Mouse (Mus musculus) forebrain, embryonic 13.5 days (tissue): ENCODE results near the gene Bcr. TPM values are rescaled to one million over a fixed set of nuclear protein-coding genes. Genes with fewer than 3 reads are reported as not detected.

Experiments used
- ATAC-seq: fragments of 200-750 bp; cut with Nextera tagmentation; 2 replicates; pipeline ENCODE4 v1.8.0; 2017
- H3K27ac ChIP-seq: fragments of 300-500 bp; sonication (generic); 2 replicates; pipeline ENCODE4 v1.5.1; 2015; ENCODE audit warnings: inconsistent platforms, mild to moderate bottlenecking, moderate library complexity
- H3K27me3 ChIP-seq: fragments of 300-500 bp; sonication (generic); 2 replicates; pipeline ENCODE4 v1.6.1; 2015; ENCODE audit warnings: mild to moderate bottlenecking, inconsistent platforms
- H3K36me3 ChIP-seq: fragments of 300-500 bp; sonication (generic); 2 replicates; pipeline ENCODE4 v1.6.1; 2015; ENCODE audit warnings: mild to moderate bottlenecking, inconsistent platforms; ENCODE audit not compliant: poor library complexity, severe bottlenecking
- H3K4me1 ChIP-seq: fragments of 300-500 bp; sonication (generic); 2 replicates; pipeline ENCODE4 v1.6.1; 2015; ENCODE audit warnings: inconsistent platforms
- H3K4me2 ChIP-seq: fragments of 300-500 bp; sonication (generic); 2 replicates; pipeline ENCODE4 v1.6.1; 2015; ENCODE audit warnings: inconsistent platforms, mild to moderate bottlenecking, moderate library complexity
- H3K4me3 ChIP-seq: fragments of 300-500 bp; sonication (generic); 2 replicates; pipeline ENCODE4 v1.5.1; 2015; ENCODE audit warnings: mild to moderate bottlenecking, inconsistent platforms
- H3K9ac ChIP-seq: fragments of 300-500 bp; sonication (generic); 2 replicates; pipeline ENCODE4 v1.6.1; 2015; ENCODE audit warnings: mild to moderate bottlenecking, inconsistent platforms
- H3K9me3 ChIP-seq: fragments of 300-500 bp; sonication (generic); replicated peaks from 2 replicates; pipeline ENCODE4 v1.6.1; 2016; ENCODE audit warnings: inconsistent platforms
- WGBS: fragments of 180-500 bp; shearing (Covaris S2); methylation state at CpG from one replicate; pipeline ENCODE4 v1.1.7; 2015; 5-methylcytosine and 5-hydroxymethylcytosine counted together
- polyA plus RNA-seq: library from polyadenylated mRNA; unstranded; fragments of >200 nt; fragmentation: Nextera tagmentation; extraction: Ambion mirVana; gene quantifications from 2 replicates; pipeline ENCODE4 v1.2.1, GENCODE M21; 2015

The Bcr gene
- 11.5 and 13.5 TPM in 2 replicates for polyA plus RNA-seq

- 0% methylated on average over 26 of the region's 73 CpGs for WGBS
- Histone ChIP-seq H3K27me3 (no peaks in the 10 kb centered on the region), H3K9me3 (no peaks in the 10 kb centered on the region), H3K4me3 (peak within 1 kb of the TSS; percentile 90), H3K4me1 (peaks cover 68% of the 10 kb centered on the region), H3K27ac (peak within 1 kb of the TSS; percentile 82), H3K4me2 (peak within 1 kb of the TSS; percentile 95), H3K9ac (peak within 1 kb of the TSS; percentile 90), H3K36me3 (peaks cover 7% of the 10 kb centered on the region; the same call in 1 of the 2 replicates)
- peak; percentile 90 for ATAC-seq
These were observed at the start of gene Bcr for GRCm38 (mm10) chr10:75060217-75060842. TSS of gene Bcr (plus strand) at chr10:75060592.

GRCm38 (mm10) chr10:75010704-75011103 lies 49.7 kb upstream of the Bcr start:
- ATAC-seq: no peak
- Histone ChIP-seq H3K36me3 (0 out of 2 replicates have a peak, but pooled peaks cover 8% of the 10 kb centered on the region), H3K27me3 (no peaks in the 10 kb centered on the region), H3K9ac (no peak overlapping the region), H3K27ac (no peak overlapping the region), H3K9me3 (no peaks in the 10 kb centered on the region), H3K4me2 (no peak overlapping the region), H3K4me3 (no peak overlapping the region), H3K4me1 (peaks cover 26% of the 10 kb centered on the region)
- WGBS: 88% methylated on average over 15 of the region's 15 CpGs

- H3K4me1 ChIP-seq: 0 out of 2 replicates have a peak, but pooled peaks cover 10% of the 10 kb centered on the region
- H3K27me3 ChIP-seq: no peaks in the 10 kb centered on the region
- H3K4me2 ChIP-seq: no peak overlapping the region
- H3K4me3 ChIP-seq: no peak overlapping the region
- H3K9ac ChIP-seq: no peak overlapping the region
- ATAC-seq: no peak
- WGBS: 70% methylated on average over 14 of the region's 14 CpGs
- H3K9me3 ChIP-seq: no peaks in the 10 kb centered on the region
- H3K36me3 ChIP-seq: 0 out of 2 replicates have a peak, but pooled peaks cover 8% of the 10 kb centered on the region
- no peak overlapping the region for H3K27ac ChIP-seq
These were observed 44.9 kb upstream of the Bcr start for GRCm38 (mm10) chr10:75015465-75015864.

GRCm38 (mm10) chr10:75016481-75016880 lies 43.9 kb upstream of the Bcr start:
- no peak overlapping the region for H3K4me2 ChIP-seq
- WGBS: 84% methylated on average over 4 of the region's 4 CpGs
- ATAC-seq: no peak

GRCm38 (mm10) chr10:75020271-75020670 lies 40.1 kb upstream of the Bcr start:
- Histone ChIP-seq H3K27ac (no peak overlapping the region), H3K36me3 (0 out of 2 replicates have a peak, but pooled peaks cover 3% of the 10 kb centered on the region), H3K4me1 (0 out of 2 replicates have a peak, but pooled peaks cover 4% of the 10 kb centered on the region), H3K9me3 (no peaks in the 10 kb centered on the region), H3K4me3 (no peak overlapping the region), H3K9ac (no peak overlapping the region), H3K4me2 (no peak overlapping the region), H3K27me3 (no peaks in the 10 kb centered on the region)
- 53% methylated on average over 2 of the region's 2 CpGs for WGBS
- no peak for ATAC-seq

More at GRCm38 (mm10) chr10:75016481-75016880, 43.9 kb upstream of the Bcr start:
- 0 out of 2 replicates have a peak, but pooled peaks cover 8% of the 10 kb centered on the region for H3K36me3 ChIP-seq
- H3K27ac ChIP-seq: no peak overlapping the region
- no peak overlapping the region for H3K9ac ChIP-seq
- H3K4me1 ChIP-seq: 0 out of 2 replicates have a peak, but pooled peaks cover 10% of the 10 kb centered on the region
- H3K4me3 ChIP-seq: no peak overlapping the region
- no peaks in the 10 kb centered on the region for H3K27me3 ChIP-seq
- no peaks in the 10 kb centered on the region for H3K9me3 ChIP-seq

- ATAC-seq: peak; percentile 78
- no peaks in the 10 kb centered on the region for H3K4me1 ChIP-seq
These were observed 39.3 kb upstream of the Bcr start for GRCm38 (mm10) chr10:75021138-75021537.

GRCm38 (mm10) chr10:75026491-75026890 lies 33.9 kb upstream of the Bcr start:
- ATAC-seq: peak; percentile 46; the same call in 1 of the 2 replicates

More at GRCm38 (mm10) chr10:75021138-75021537, 39.3 kb upstream of the Bcr start:
- H3K4me2 ChIP-seq: no peak overlapping the region
- no peak overlapping the region for H3K27ac ChIP-seq
- no peak overlapping the region for H3K4me3 ChIP-seq
- H3K9ac ChIP-seq: no peak overlapping the region
- H3K27me3 ChIP-seq: no peaks in the 10 kb centered on the region
- no peaks in the 10 kb centered on the region for H3K36me3 ChIP-seq
- WGBS: 15% methylated on average over 6 of the region's 6 CpGs
- no peaks in the 10 kb centered on the region for H3K9me3 ChIP-seq

GRCm38 (mm10) chr10:75028743-75029142 lies 31.6 kb upstream of the Bcr start:
- peaks cover 12% of the 10 kb centered on the region for H3K4me1 ChIP-seq
- H3K9me3 ChIP-seq: no peaks in the 10 kb centered on the region
- H3K36me3 ChIP-seq: no peaks in the 10 kb centered on the region
- 91% methylated on average over 8 of the region's 8 CpGs for WGBS
- H3K27me3 ChIP-seq: no peaks in the 10 kb centered on the region
- no peak overlapping the region for H3K27ac ChIP-seq
- no peak overlapping the region for H3K4me3 ChIP-seq
- H3K4me2 ChIP-seq: no peak overlapping the region
- ATAC-seq: no peak
- H3K9ac ChIP-seq: no peak overlapping the region

More at GRCm38 (mm10) chr10:75026491-75026890, 33.9 kb upstream of the Bcr start:
- H3K36me3 ChIP-seq: no peaks in the 10 kb centered on the region
- no peak overlapping the region for H3K4me3 ChIP-seq
- H3K4me2 ChIP-seq: no peak overlapping the region
- no peak overlapping the region for H3K9ac ChIP-seq
- no peaks in the 10 kb centered on the region for H3K4me1 ChIP-seq
- 52% methylated on average over 8 of the region's 8 CpGs for WGBS
- no peak overlapping the region for H3K27ac ChIP-seq
- H3K27me3 ChIP-seq: no peaks in the 10 kb centered on the region
- H3K9me3 ChIP-seq: no peaks in the 10 kb centered on the region

GRCm38 (mm10) chr10:75029677-75030076 lies 30.7 kb upstream of the Bcr start:
- 94% methylated on average over 3 of the region's 3 CpGs for WGBS
- ATAC-seq: no peak

GRCm38 (mm10) chr10:75030234-75030633 lies 30.2 kb upstream of the Bcr start:
- Histone ChIP-seq H3K9me3 (no peaks in the 10 kb centered on the region), H3K27me3 (no peaks in the 10 kb centered on the region), H3K36me3 (no peaks in the 10 kb centered on the region), H3K27ac (no peak overlapping the region), H3K4me3 (no peak overlapping the region), H3K4me1 (peaks cover 12% of the 10 kb centered on the region), H3K9ac (no peak overlapping the region), H3K4me2 (no peak overlapping the region)
- WGBS: 87% methylated on average over 3 of the region's 3 CpGs
- ATAC-seq: no peak

More at GRCm38 (mm10) chr10:75029677-75030076, 30.7 kb upstream of the Bcr start:
- Histone ChIP-seq H3K9me3 (no peaks in the 10 kb centered on the region), H3K4me3 (no peak overlapping the region), H3K27me3 (no peaks in the 10 kb centered on the region), H3K4me2 (no peak overlapping the region), H3K36me3 (no peaks in the 10 kb centered on the region), H3K27ac (no peak overlapping the region), H3K4me1 (peaks cover 12% of the 10 kb centered on the region), H3K9ac (no peak overlapping the region)

GRCm38 (mm10) chr10:75031345-75032114 lies 28.9 kb upstream of the Bcr start:
- Histone ChIP-seq H3K4me2 (no peak overlapping the region), H3K9ac (no peak overlapping the region), H3K9me3 (no peaks in the 10 kb centered on the region), H3K27me3 (no peaks in the 10 kb centered on the region), H3K4me3 (no peak overlapping the region), H3K4me1 (peaks cover 17% of the 10 kb centered on the region), H3K36me3 (no peaks in the 10 kb centered on the region), H3K27ac (no peak overlapping the region)
- ATAC-seq: no peak
- WGBS: 83% methylated on average over 5 of the region's 5 CpGs

- Histone ChIP-seq H3K4me1 (peaks cover 23% of the 10 kb centered on the region), H3K27ac (peak within 1 kb of the TSS; percentile 65; the same call in 1 of the 2 replicates), H3K4me3 (no peak within 1 kb of the TSS), H3K36me3 (no peaks in the 10 kb centered on the region), H3K27me3 (no peaks in the 10 kb centered on the region), H3K4me2 (peak within 1 kb of the TSS; percentile 46), H3K9ac (0 out of 2 replicates have a peak within 1 kb of the TSS, but pooled peaks have one; percentile 12), H3K9me3 (no peaks in the 10 kb centered on the region)
- WGBS: 20% methylated on average over 10 of the region's 10 CpGs
- peak; percentile 71 for ATAC-seq
These were observed 28.0 kb upstream of the Bcr start, which contains the start of gene Rsph14 for GRCm38 (mm10) chr10:75032395-75032794. TSS of gene Rsph14 (minus strand) at chr10:75032586.
